Mouse (Mus musculus) forebrain, embryonic 15.5 days (tissue): Measurements from ENCODE around the gene Fndc5. TPM values are rescaled to one million over a fixed set of nuclear protein-coding genes. Genes with fewer than 3 reads are reported as not detected.

Experiments used
- polyA plus RNA-seq: library from polyadenylated mRNA; unstranded; fragments of >200 nt; fragmentation: Nextera tagmentation; extraction: Ambion mirVana; gene quantifications from 2 replicates; pipeline ENCODE4 v1.2.1, GENCODE M21; 2015

Fndc5 gene
- polyA plus RNA-seq, 1 experiment from 2014 or later = 2.6 TPM

Other genes with a start within 250 kb of the Fndc5 start
- gene Azin2, start 174.6 kb upstream of the Fndc5 start, polyA plus RNA-seq = 12.3 and 13.7 TPM in 2 replicates
- 106 and 116 TPM in 2 replicates for gene Ak2, start 145.0 kb upstream of the Fndc5 start, polyA plus RNA-seq
- 23.0 and 23.2 TPM in 2 replicates for gene Rnf19b, start 78.7 kb upstream of the Fndc5 start, polyA plus RNA-seq
- gene Tmem54, start 31.5 kb upstream of the Fndc5 start, polyA plus RNA-seq = not detected in 2 replicates
- gene Hpca, start 15.0 kb upstream of the Fndc5 start, polyA plus RNA-seq = 48.0 and 53.1 TPM in 2 replicates
- 15.3 and 17.2 TPM in 2 replicates for gene S100pbp, start 52.7 kb downstream of the Fndc5 start, polyA plus RNA-seq
- 106 and 115 TPM in 2 replicates for gene Yars, start 52.8 kb downstream of the Fndc5 start, polyA plus RNA-seq
- gene C77080, start 124.4 kb downstream of the Fndc5 start, polyA plus RNA-seq = 4.1 and 4.5 TPM in 2 replicates
- 0.13 and 0.36 TPM in 2 replicates for gene Sync, start 150.6 kb downstream of the Fndc5 start, polyA plus RNA-seq
- gene Rbbp4, start 198.4 kb downstream of the Fndc5 start, polyA plus RNA-seq = 434 and 436 TPM in 2 replicates
- gene Zbtb8os, start 198.7 kb downstream of the Fndc5 start, polyA plus RNA-seq = 28.7 and 29.1 TPM in 2 replicates
- 16.1 and 17.8 TPM in 2 replicates for gene Zbtb8a, start 241.1 kb downstream of the Fndc5 start, polyA plus RNA-seq